Mouse (Mus musculus) kidney, postnatal 0 days (tissue): Measurements from ENCODE around the gene Usp4. TPM values are rescaled to one million over a fixed set of nuclear protein-coding genes. Genes with fewer than 3 reads are reported as not detected.

ENCODE experiments used
- ATAC-seq: fragments of 200-750 bp; cut with Nextera tagmentation; replicated peaks from 2 replicates; pipeline ENCODE4 v1.8.0; 2017; ENCODE audit warnings: low read depth, moderate number of reproducible peaks, moderate TSS enrichment, moderate library complexity; ENCODE audit not compliant: low FRiP score
- DNase-seq: peaks from one replicate; pipeline ENCODE4 v3.0.0-alpha.2; 2016; ENCODE audit warnings: low spot score
- H3K27ac ChIP-seq: fragments of 300-500 bp; sonication (generic); 2 replicates; pipeline ENCODE4 v1.5.1; 2014; ENCODE audit warnings: mild to moderate bottlenecking
- H3K27me3 ChIP-seq: fragments of 300-500 bp; sonication (generic); 2 replicates; pipeline ENCODE4 v1.6.1; 2014; ENCODE audit warnings: low read length, mixed read lengths; ENCODE audit not compliant: insufficient read depth
- H3K36me3 ChIP-seq: fragments of 300-500 bp; sonication (generic); 2 replicates; pipeline ENCODE4 v1.6.1; 2014; ENCODE audit warnings: low read length, mixed read lengths; ENCODE audit not compliant: insufficient read depth
- H3K4me1 ChIP-seq: fragments of 300-500 bp; sonication (generic); replicated peaks from 2 replicates; pipeline ENCODE4 v1.6.1; 2014; ENCODE audit warnings: antibody characterized with exemption, low read length, mixed read lengths; ENCODE audit not compliant: insufficient read depth
- H3K4me2 ChIP-seq: fragments of 300-500 bp; sonication (generic); 2 replicates; pipeline ENCODE4 v1.6.1; 2014; ENCODE audit warnings: mild to moderate bottlenecking, low read length, moderate library complexity, mixed read lengths
- H3K4me3 ChIP-seq: fragments of 300-500 bp; sonication (generic); replicated peaks from 2 replicates; pipeline ENCODE4 v1.5.1; 2014; ENCODE audit warnings: low read depth, low read length
- H3K9ac ChIP-seq: fragments of 300-500 bp; sonication (generic); 2 replicates; pipeline ENCODE4 v1.6.1; 2014; ENCODE audit warnings: low read depth, low read length
- H3K9me3 ChIP-seq: fragments of 300-500 bp; sonication (generic); replicated peaks from 2 replicates; pipeline ENCODE4 v1.6.1; 2016; ENCODE audit warnings: low read length, inconsistent platforms, mixed read lengths
- CTCF ChIP-seq: IDR thresholded peaks from 2 replicates; pipeline ENCODE4 v1.5.1; 2016; ENCODE audit warnings: antibody characterized with exemption, low read depth, mild to moderate bottlenecking, moderate library complexity
- WGBS: fragments of 180-500 bp; shearing (Covaris S2); extraction: QIAGEN DNeasy Blood & Tissue Kit; methylation state at CpG from one replicate; pipeline ENCODE4 v1.1.7; 2014; 5-methylcytosine and 5-hydroxymethylcytosine counted together
- polyA plus RNA-seq: library from polyadenylated mRNA; unstranded; fragments of >200 nt; fragmentation: Nextera tagmentation; extraction: Ambion mirVana; gene quantifications from 2 replicates; pipeline ENCODE4 v1.2.1, GENCODE M21; 2015

Gene Usp4
- polyA plus RNA-seq, 1 experiment from 2014 or later = 64.0 TPM

GRCm38 (mm10) chr9:108395427-108395826 lies 47.8 kb downstream of the Usp4 start:
- DNase-seq = no peak
- Histone ChIP-seq H3K4me3 (no peak overlapping the region), H3K27ac (no peak overlapping the region), H3K27me3 (no peaks in the 10 kb centered on the region), H3K9ac (no peak overlapping the region), H3K4me2 (no peak overlapping the region), H3K9me3 (no peaks in the 10 kb centered on the region), H3K4me1 (no peaks in the 10 kb centered on the region), H3K36me3 (peaks cover 24% of the 10 kb centered on the region)
- no peak for TF ChIP-seq CTCF
- no peak for ATAC-seq
- 90% methylated on average over 1 of the region's 1 CpGs for WGBS

DNA sequence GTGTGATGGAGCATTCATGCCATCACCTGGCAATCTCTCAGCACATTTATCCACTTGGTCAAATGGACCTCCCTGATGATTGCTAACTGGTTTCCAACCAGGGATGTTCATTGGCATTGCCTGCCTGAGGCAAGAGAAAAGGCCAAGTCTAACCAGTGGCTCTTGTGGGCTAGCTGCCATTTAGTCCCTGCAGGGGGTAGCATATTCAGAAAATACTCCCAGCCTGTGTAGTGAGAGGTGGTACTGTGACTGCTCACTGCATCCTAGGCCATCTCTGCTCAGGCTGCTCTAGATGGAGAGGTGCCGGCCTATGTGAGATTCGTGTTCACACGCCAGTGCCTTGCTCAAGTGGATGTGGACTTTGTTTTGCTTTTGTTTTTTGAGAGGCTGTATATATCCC lies 50.7 kb downstream of the Usp4 start:
- Histone ChIP-seq H3K9ac (no peak overlapping the region), H3K4me3 (no peak overlapping the region), H3K9me3 (no peaks in the 10 kb centered on the region), H3K4me2 (no peak overlapping the region), H3K27ac (no peak overlapping the region), H3K4me1 (no peaks in the 10 kb centered on the region), H3K36me3 (peaks cover under 1% of the 10 kb centered on the region; the same call in 1 of the 2 replicates), H3K27me3 (no peaks in the 10 kb centered on the region)
- DNase-seq (no peak), ATAC-seq (no peak)
- WGBS = 90% methylated on average over 3 of the region's 3 CpGs
- TF ChIP-seq CTCF = no peak

DNA sequence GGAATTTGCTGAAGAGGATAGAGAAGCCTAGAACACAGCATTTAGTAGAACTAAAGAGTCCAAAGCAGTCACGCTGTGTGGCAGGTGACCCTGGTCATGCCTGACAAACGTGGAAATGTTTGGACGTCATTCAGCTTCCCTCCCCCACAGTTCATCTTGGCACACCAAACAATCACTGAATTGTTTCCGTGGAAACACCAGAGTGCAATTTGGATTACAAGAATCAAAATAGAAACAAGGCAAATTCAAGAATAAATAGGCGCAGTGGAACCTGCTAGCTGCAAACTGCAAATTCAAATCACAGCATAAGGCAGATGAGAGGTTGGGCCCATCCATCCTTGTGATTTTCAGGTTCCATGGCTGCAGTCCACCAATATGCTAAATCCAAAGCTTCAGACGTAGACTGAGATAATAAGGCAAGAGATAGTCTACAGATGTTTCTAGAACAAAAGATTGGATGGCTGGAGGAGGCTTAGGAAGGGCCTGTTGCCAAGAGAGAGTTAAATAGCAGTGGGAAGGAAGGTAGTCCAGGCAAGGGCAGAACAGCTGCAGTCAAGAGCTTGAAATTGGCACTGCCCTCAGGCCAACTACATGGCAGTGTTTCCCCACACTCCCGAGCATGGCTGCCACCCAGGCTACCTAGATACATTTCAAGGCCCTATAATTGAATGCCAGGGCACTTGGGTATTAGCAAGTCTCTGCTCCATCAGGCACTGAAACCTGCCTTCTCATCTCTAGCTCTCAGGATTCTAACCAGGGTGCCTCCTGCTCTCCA lies 53.7 kb downstream of the Usp4 start:
- H3K27me3 ChIP-seq = no peaks in the 10 kb centered on the region
- H3K4me1 ChIP-seq = no peaks in the 10 kb centered on the region
- no peak for TF ChIP-seq CTCF
- no peaks in the 10 kb centered on the region for H3K9me3 ChIP-seq
- no peak overlapping the region for H3K9ac ChIP-seq
- 54% methylated on average over 7 of the region's 7 CpGs for WGBS
- no peak overlapping the region for H3K4me2 ChIP-seq
- H3K27ac ChIP-seq = no peak overlapping the region
- no peak overlapping the region for H3K4me3 ChIP-seq
- DNase-seq (no peak), ATAC-seq (no peak)
- H3K36me3 ChIP-seq = no peaks in the 10 kb centered on the region

DNA sequence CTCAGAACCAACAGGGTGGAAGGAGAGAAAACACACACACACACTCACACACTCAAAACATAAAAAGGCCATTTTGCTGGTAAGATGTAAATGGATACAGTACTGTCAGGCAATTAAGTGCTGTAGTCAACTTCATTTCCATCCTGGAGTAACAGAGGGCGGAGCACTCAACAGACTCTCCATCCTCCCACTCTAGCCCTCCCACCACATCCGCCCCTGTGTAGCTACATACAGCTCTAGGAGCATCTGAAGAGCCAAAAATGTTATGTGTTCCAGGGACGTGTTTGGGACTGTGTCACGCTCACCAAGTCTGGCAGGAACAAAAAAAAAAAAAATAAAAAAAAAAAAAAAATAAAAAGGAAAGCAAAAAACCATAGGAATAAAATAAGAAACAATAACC lies 55.4 kb downstream of the Usp4 start:
- 73% methylated on average over 4 of the region's 4 CpGs for WGBS
- H3K36me3 ChIP-seq = no peaks in the 10 kb centered on the region
- TF ChIP-seq CTCF = no peak
- no peak overlapping the region for H3K4me3 ChIP-seq
- ATAC-seq (no peak), DNase-seq (no peak)
- H3K4me1 ChIP-seq = no peaks in the 10 kb centered on the region
- H3K4me2 ChIP-seq = no peak overlapping the region
- H3K27me3 ChIP-seq = no peaks in the 10 kb centered on the region
- no peak overlapping the region for H3K9ac ChIP-seq
- no peak overlapping the region for H3K27ac ChIP-seq
- no peaks in the 10 kb centered on the region for H3K9me3 ChIP-seq

GRCm38 (mm10) chr9:108404451-108404850 lies 56.8 kb downstream of the Usp4 start:
- H3K36me3 ChIP-seq = no peaks in the 10 kb centered on the region
- no peaks in the 10 kb centered on the region for H3K9me3 ChIP-seq
- H3K9ac ChIP-seq = no peak overlapping the region
- WGBS = 71% methylated on average over 8 of the region's 8 CpGs
- ATAC-seq = no peak
- H3K4me1 ChIP-seq = no peaks in the 10 kb centered on the region
- no peak; the same call in 1 of the 2 replicates for TF ChIP-seq CTCF
- no peak for DNase-seq
- no peak overlapping the region for H3K4me3 ChIP-seq
- no peak overlapping the region for H3K4me2 ChIP-seq
- no peaks in the 10 kb centered on the region for H3K27me3 ChIP-seq
- H3K27ac ChIP-seq = no peak overlapping the region

DNA sequence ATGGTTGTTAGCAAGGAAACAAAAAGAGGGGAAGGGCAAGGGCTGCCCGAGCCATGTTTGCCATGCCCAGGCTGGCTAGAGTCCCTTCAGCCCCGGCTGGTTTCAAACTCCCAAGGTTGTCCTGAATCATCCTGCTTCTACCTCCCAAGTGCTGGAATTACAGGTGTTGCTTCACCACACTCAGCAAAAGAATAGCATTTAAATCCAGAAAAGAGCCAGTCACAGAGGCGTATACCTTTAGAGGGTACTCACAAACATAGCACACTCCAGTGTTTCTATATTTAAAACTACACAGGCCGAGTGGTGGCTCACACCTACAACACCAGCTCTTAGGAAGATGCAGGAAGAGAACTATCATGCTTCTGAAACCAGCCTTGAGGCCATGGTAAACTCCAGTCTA lies 61.9 kb downstream of the Usp4 start:
- Histone ChIP-seq H3K4me2 (no peak overlapping the region), H3K4me1 (no peaks in the 10 kb centered on the region), H3K4me3 (no peak overlapping the region), H3K36me3 (no peaks in the 10 kb centered on the region), H3K9me3 (no peaks in the 10 kb centered on the region), H3K9ac (no peak overlapping the region), H3K27ac (no peak overlapping the region), H3K27me3 (no peaks in the 10 kb centered on the region)
- no peak for ATAC-seq
- no peak for TF ChIP-seq CTCF
- no peak for DNase-seq
- 96% methylated on average over 4 of the region's 4 CpGs for WGBS
